Mouse (Mus musculus): ENCODE data around the gene Cyb561d2.

- no peak for TF ChIP-seq CTCF (IDR thresholded peaks at IDR 0.05; ENCODE audit: extremely low read depth, insufficient read depth, low read length)
- TF ChIP-seq POLR2A (IDR thresholded peaks at IDR 0.05; ENCODE audit: extremely low read depth, insufficient read depth, low read length): no peak
These were observed 21.7 kb downstream of the Cyb561d2 start for GRCm38 (mm10) chr9:107520331-107520730.

Measured in cortical plate, adult 2 months (tissue).